Mouse (Mus musculus) ES-Bruce4 (cell line): ENCODE measurements around the gene Ifit1. TPM values are rescaled to one million over a fixed set of nuclear protein-coding genes. Genes with fewer than 3 reads are reported as not detected.

Source experiments
- H3K27ac ChIP-seq: 2 replicates; pipeline ENCODE4 v1.5.1; 2012; ENCODE audit warnings: low read length, inconsistent platforms; ENCODE audit not compliant: insufficient read depth
- H3K27me3 ChIP-seq: 2 replicates; pipeline ENCODE4 v1.6.1; 2012; ENCODE audit warnings: mild to moderate bottlenecking, low read length, inconsistent platforms; ENCODE audit not compliant: control insufficient read depth, poor library complexity, insufficient read depth, severe bottlenecking
- H3K36me3 ChIP-seq: 2 replicates; pipeline ENCODE4 v1.6.1; 2012; ENCODE audit warnings: inconsistent platforms, mild to moderate bottlenecking, low read length, moderate library complexity; ENCODE audit not compliant: control insufficient read depth, poor library complexity, insufficient read depth, severe bottlenecking
- H3K4me1 ChIP-seq: one replicate; pipeline ENCODE4 v1.8.1; 2011; ENCODE audit warnings: low read length; ENCODE audit not compliant: control insufficient read depth, insufficient read depth
- H3K4me3 ChIP-seq: 2 replicates; pipeline ENCODE4 v1.5.1; 2011; ENCODE audit warnings: low read depth, mild to moderate bottlenecking, low read length
- H3K9ac ChIP-seq: 2 replicates; pipeline ENCODE4 v1.6.1; 2012; ENCODE audit warnings: low read depth, mild to moderate bottlenecking, inconsistent platforms; ENCODE audit not compliant: poor library complexity, severe bottlenecking
- H3K9me3 ChIP-seq: replicated peaks from 2 replicates; pipeline ENCODE4 v1.6.1; 2012; ENCODE audit warnings: mild to moderate bottlenecking, low read length, inconsistent platforms; ENCODE audit not compliant: control insufficient read depth, poor library complexity, insufficient read depth, severe bottlenecking
- CTCF ChIP-seq: IDR thresholded peaks from one replicate; pipeline ENCODE4 v1.8.1; 2011; ENCODE audit warnings: low read depth, low read length
- EP300 ChIP-seq: IDR thresholded peaks from 2 replicates; pipeline ENCODE4 v1.6.1; 2011; ENCODE audit warnings: low read depth, low read length; ENCODE audit not compliant: insufficient read depth
- POLR2A ChIP-seq: IDR thresholded peaks from one replicate; pipeline ENCODE4 v1.8.1; 2011; ENCODE audit warnings: low read length; ENCODE audit not compliant: insufficient read depth
- polyA plus RNA-seq: library from polyadenylated mRNA; stranded (reverse); fragments of >200 nt; gene quantifications from 2 replicates; pipeline ENCODE4 v1.2.4, GENCODE M21; 2011; ENCODE audit warnings: low read depth; ENCODE audit not compliant: missing spikeins, insufficient read depth, insufficient read length

Ifit1 gene
- polyA plus RNA-seq, 1 experiment = 2.5 TPM

GRCm38 (mm10) chr19:34696352-34696986, 55.8 kb downstream of the Ifit1 start:
- no peaks in the 10 kb centered on the region for H3K4me1 ChIP-seq
- H3K9me3 ChIP-seq = no peaks in the 10 kb centered on the region
- no peak overlapping the region for H3K4me3 ChIP-seq
- H3K27me3 ChIP-seq = no peaks in the 10 kb centered on the region
- TF ChIP-seq POLR2A (no peak), EP300 (no peak), CTCF (no peak)
- no peaks in the 10 kb centered on the region for H3K36me3 ChIP-seq
- no peak overlapping the region for H3K9ac ChIP-seq
- H3K27ac ChIP-seq = no peak overlapping the region

GRCm38 (mm10) chr19:34697461-34697860, 56.8 kb downstream of the Ifit1 start:
- Histone ChIP-seq H3K36me3 (no peaks in the 10 kb centered on the region), H3K27me3 (no peaks in the 10 kb centered on the region), H3K4me1 (no peaks in the 10 kb centered on the region), H3K4me3 (no peak overlapping the region), H3K27ac (no peak overlapping the region), H3K9ac (no peak overlapping the region), H3K9me3 (no peaks in the 10 kb centered on the region)
- TF ChIP-seq POLR2A = no peak
- TF ChIP-seq EP300 = no peak
- no peak for TF ChIP-seq CTCF

GRCm38 (mm10) chr19:34698432-34698831, 57.8 kb downstream of the Ifit1 start:
- no peaks in the 10 kb centered on the region for H3K36me3 ChIP-seq
- no peaks in the 10 kb centered on the region for H3K9me3 ChIP-seq
- no peak overlapping the region for H3K27ac ChIP-seq
- H3K4me3 ChIP-seq = no peak overlapping the region
- no peak overlapping the region for H3K9ac ChIP-seq
- no peaks in the 10 kb centered on the region for H3K4me1 ChIP-seq
- TF ChIP-seq POLR2A = no peak
- TF ChIP-seq CTCF = no peak
- TF ChIP-seq EP300 = no peak
- H3K27me3 ChIP-seq = no peaks in the 10 kb centered on the region

GRCm38 (mm10) chr19:34698852-34699251, 58.2 kb downstream of the Ifit1 start:
- no peaks in the 10 kb centered on the region for H3K27me3 ChIP-seq
- H3K4me3 ChIP-seq = no peak overlapping the region
- no peak overlapping the region for H3K27ac ChIP-seq
- no peaks in the 10 kb centered on the region for H3K4me1 ChIP-seq
- no peak for TF ChIP-seq EP300
- no peak for TF ChIP-seq POLR2A
- TF ChIP-seq CTCF = no peak
- H3K9ac ChIP-seq = no peak overlapping the region
- H3K36me3 ChIP-seq = no peaks in the 10 kb centered on the region
- no peaks in the 10 kb centered on the region for H3K9me3 ChIP-seq

- H3K9me3 ChIP-seq = no peaks in the 10 kb centered on the region
- no peak for TF ChIP-seq EP300
- no peak for TF ChIP-seq POLR2A
- TF ChIP-seq CTCF = no peak
- no peaks in the 10 kb centered on the region for H3K27me3 ChIP-seq
- H3K4me3 ChIP-seq = no peak overlapping the region
- H3K27ac ChIP-seq = no peak overlapping the region
- H3K9ac ChIP-seq = no peak overlapping the region
- H3K36me3 ChIP-seq = no peaks in the 10 kb centered on the region
- no peaks in the 10 kb centered on the region for H3K4me1 ChIP-seq
Measured at GRCm38 (mm10) chr19:34699300-34699699, 58.6 kb downstream of the Ifit1 start.

Other genes with a start within 250 kb of the Ifit1 start
- not detected in 2 replicates for gene Ch25h, start 165.7 kb upstream of the Ifit1 start, polyA plus RNA-seq
- gene Lipa, start 113.4 kb upstream of the Ifit1 start, polyA plus RNA-seq = 14.5 and 20.7 TPM in 2 replicates
- 1.9 and 3.2 TPM in 2 replicates for gene Ifit2, start 90.2 kb upstream of the Ifit1 start, polyA plus RNA-seq
- gene Ifit3, start 57.3 kb upstream of the Ifit1 start, polyA plus RNA-seq = 3.0 and 4.9 TPM in 2 replicates
- gene Ifit1bl1, start 38.9 kb upstream of the Ifit1 start, polyA plus RNA-seq = not detected in 2 replicates
- gene Ifit3b, start 32.9 kb upstream of the Ifit1 start, polyA plus RNA-seq = 0.35 TPM in 1 of 2 replicates, not detected in the other
- gene Ifit1bl2, start 128 bp upstream of the Ifit1 start, polyA plus RNA-seq = not detected in 2 replicates
- 0.68 and 1.2 TPM in 2 replicates for gene Slc16a12, start 106.4 kb downstream of the Ifit1 start, polyA plus RNA-seq
- gene Pank1, start 238.6 kb downstream of the Ifit1 start, polyA plus RNA-seq = 7.4 and 8.7 TPM in 2 replicates